Mouse (Mus musculus) layer of hippocampus, postnatal 25 days (tissue): ENCODE data around the gene Gm42417. TPM values are rescaled to one million over a fixed set of nuclear protein-coding genes. Genes with fewer than 3 reads are reported as not detected.

ENCODE experiments used
- DNase-seq, 2 experiments: peaks; one replicate each; pipeline ENCODE4 v3.0.0; 2022; ENCODE audit warnings: mixed read lengths in 2 of 2, low spot score in 1 of 2; ENCODE audit errors: extremely low spot score in 1 of 2
- total RNA-seq, 2 experiments: library from RNA; stranded (reverse); gene quantifications; 2 replicates each; pipeline ENCODE4 v1.2.3; 2021

The Gm42417 gene
- total RNA-seq, result under 1 TPM in 1 of 2 experiments, not detected in 1; 0.47 TPM

GRCm38 (mm10) chr1:36539186-36539585 lies at the start of gene Gm42417:
Gene Gm42417 (minus strand): TSS chr1:36539429.
- no peak for DNase-seq

- no peak for DNase-seq
Measured at GRCm38 (mm10) chr1:36587860-36588259, 48.6 kb upstream of the Gm42417 start.

- no peak for DNase-seq
Measured at GRCm38 (mm10) chr1:36586288-36586687, 47.1 kb upstream of the Gm42417 start.

GRCm38 (mm10) chr1:36583408-36584116 lies 44.3 kb upstream of the Gm42417 start:
- no peak for DNase-seq

- no peak for DNase-seq
Measured at GRCm38 (mm10) chr1:36582211-36582610, 43.0 kb upstream of the Gm42417 start.

GRCm38 (mm10) chr1:36581260-36581659 lies 42.0 kb upstream of the Gm42417 start:
- no peak for DNase-seq

- DNase-seq, result peak; percentile 36 to 39
Measured at GRCm38 (mm10) chr1:36580384-36581207, 41.4 kb upstream of the Gm42417 start.

- DNase-seq, result no peak
Measured at GRCm38 (mm10) chr1:36579974-36580383, 40.8 kb upstream of the Gm42417 start.

- no peak for DNase-seq
Measured at GRCm38 (mm10) chr1:36576991-36577675, 37.9 kb upstream of the Gm42417 start.

- no peak for DNase-seq
Measured at GRCm38 (mm10) chr1:36575347-36575746, 36.1 kb upstream of the Gm42417 start.

- no peak for DNase-seq
Measured at GRCm38 (mm10) chr1:36574196-36574955, 35.1 kb upstream of the Gm42417 start.

GRCm38 (mm10) chr1:36573524-36573923 lies 34.3 kb upstream of the Gm42417 start:
- no peak for DNase-seq

GRCm38 (mm10) chr1:36572709-36573108 lies 33.5 kb upstream of the Gm42417 start:
- no peak for DNase-seq

GRCm38 (mm10) chr1:36572140-36572700 lies 33.0 kb upstream of the Gm42417 start:
- DNase-seq, result no peak

GRCm38 (mm10) chr1:36571627-36572026 lies 32.4 kb upstream of the Gm42417 start:
- no peak for DNase-seq

GRCm38 (mm10) chr1:36570320-36570719 lies 31.1 kb upstream of the Gm42417 start:
- DNase-seq, result no peak

GRCm38 (mm10) chr1:36569694-36570276 lies 30.6 kb upstream of the Gm42417 start:
- no peak for DNase-seq

GRCm38 (mm10) chr1:36568776-36569175 lies 29.5 kb upstream of the Gm42417 start:
- DNase-seq, result no peak

GRCm38 (mm10) chr1:36567818-36568603 lies 28.8 kb upstream of the Gm42417 start:
- DNase-seq, result no peak
